Mouse (Mus musculus) heart, adult 2 months (tissue): ENCODE data around the gene Serpini1.

Source experiments
- CTCF ChIP-seq: fragments of 200-600 bp; IDR thresholded peaks from 2 replicates; pipeline ENCODE4 v1.8.1; 2022; ENCODE audit warnings: antibody characterized with exemption, mild to moderate bottlenecking, moderate library complexity
- POLR2A ChIP-seq: fragments of 200-500 bp; IDR thresholded peaks from 2 replicates; pipeline ENCODE4 v1.6.1; 2011; ENCODE audit warnings: mild to moderate bottlenecking, low read depth, low read length, control low read depth; ENCODE audit not compliant: insufficient read depth

- TF ChIP-seq CTCF, result no peak
- no peak for TF ChIP-seq POLR2A
Observed at GRCm38 (mm10) chr3:75556121-75556694, 1.1 kb upstream of the Serpini1 start.
